Mouse (Mus musculus): ENCODE data around the gene Tcf25. TPM values are rescaled to one million over a fixed set of nuclear protein-coding genes. Genes with fewer than 3 reads are reported as not detected.
"Not testable (repeated sequence)": the region's sequence is repeated elsewhere in the genome, so short reads cannot be mapped to it uniquely, and the experiment has no call there.

Tcf25 gene
- total RNA-seq, 2 experiments from 2014 or later, result 86.8 to 187 TPM

GRCm38 (mm10) chr8:123426511-123427509 is 53.3 kb downstream of the Tcf25 start:
- ATAC-seq (ENCODE audit: poor library complexity, severe bottlenecking), result no peak

- ATAC-seq (ENCODE audit: poor library complexity, severe bottlenecking), result no peak
These were observed 54.2 kb downstream of the Tcf25 start for GRCm38 (mm10) chr8:123427639-123428275.

GRCm38 (mm10) chr8:123428343-123428893 is 54.9 kb downstream of the Tcf25 start:
- ATAC-seq (ENCODE audit: poor library complexity, severe bottlenecking), result no peak

GRCm38 (mm10) chr8:123428939-123429721 is 55.6 kb downstream of the Tcf25 start:
- ATAC-seq (ENCODE audit: poor library complexity, severe bottlenecking), result no peak

GRCm38 (mm10) chr8:123429722-123430013 is 56.1 kb downstream of the Tcf25 start:
- ATAC-seq (ENCODE audit: poor library complexity, severe bottlenecking), result not testable (repeated sequence)

GRCm38 (mm10) chr8:123430936-123431335 is 57.4 kb downstream of the Tcf25 start:
- not testable (repeated sequence) for ATAC-seq (ENCODE audit: poor library complexity, severe bottlenecking)

GRCm38 (mm10) chr8:123431616-123432365 is 58.2 kb downstream of the Tcf25 start:
- ATAC-seq (ENCODE audit: poor library complexity, severe bottlenecking), result no peak

GRCm38 (mm10) chr8:123432381-123432780 is 58.8 kb downstream of the Tcf25 start:
- no peak for ATAC-seq (ENCODE audit: poor library complexity, severe bottlenecking)

- not testable (repeated sequence) for ATAC-seq (ENCODE audit: poor library complexity, severe bottlenecking)
These were observed 59.9 kb downstream of the Tcf25 start for GRCm38 (mm10) chr8:123433241-123433974.

- no peak for ATAC-seq (ENCODE audit: poor library complexity, severe bottlenecking)
These were observed 68.2 kb downstream of the Tcf25 start for GRCm38 (mm10) chr8:123441788-123442187.

- no peak for ATAC-seq (ENCODE audit: poor library complexity, severe bottlenecking)
These were observed 68.8 kb downstream of the Tcf25 start for GRCm38 (mm10) chr8:123442351-123442750.

- peak; percentile 91 for ATAC-seq (ENCODE audit: poor library complexity, severe bottlenecking)
These were observed 69.5 kb downstream of the Tcf25 start for GRCm38 (mm10) chr8:123442871-123443575.

GRCm38 (mm10) chr8:123443576-123443921 is 70.0 kb downstream of the Tcf25 start:
- ATAC-seq (ENCODE audit: poor library complexity, severe bottlenecking), result peak; percentile 4; the same call in 1 of the 2 replicates

GRCm38 (mm10) chr8:123444131-123444530 is 70.6 kb downstream of the Tcf25 start:
- peak; percentile 67 for ATAC-seq (ENCODE audit: poor library complexity, severe bottlenecking)

- ATAC-seq (ENCODE audit: poor library complexity, severe bottlenecking), result no peak
These were observed 72.4 kb downstream of the Tcf25 start for GRCm38 (mm10) chr8:123445981-123446380.

- no peak for ATAC-seq (ENCODE audit: poor library complexity, severe bottlenecking)
These were observed 73.2 kb downstream of the Tcf25 start for GRCm38 (mm10) chr8:123446799-123447198.

GRCm38 (mm10) chr8:123450783-123451182 is 77.2 kb downstream of the Tcf25 start:
- peak; percentile 70 for ATAC-seq (ENCODE audit: poor library complexity, severe bottlenecking)

GRCm38 (mm10) chr8:123451747-123452146 is 78.2 kb downstream of the Tcf25 start:
- ATAC-seq (ENCODE audit: poor library complexity, severe bottlenecking), result not testable (repeated sequence)

GRCm38 (mm10) chr8:123452149-123452548 is 78.6 kb downstream of the Tcf25 start:
- ATAC-seq (ENCODE audit: poor library complexity, severe bottlenecking), result no peak
